Comparison of ENCODE assay signal across 8 mouse cellular contexts in genomic region chr10:30803587-30804253, GRCm38 (mm10). TPM values are rescaled to one million over a fixed set of nuclear protein-coding genes. Genes with fewer than 3 reads are reported as not detected.
DNase-seq lines count a peak whose midpoint lies in the region; ATAC-seq lines count a peak whose summit lies in the region.

No protein-coding gene starts in this region.

- no peaks in the 10 kb centered on the region for H3K27me3 ChIP-seq in neural tube, embryonic 11.5 days (ENCODE audit: control insufficient read depth, insufficient read depth, low read length)
- no peaks in the 10 kb centered on the region for H3K27me3 ChIP-seq in embryonic facial prominence, embryonic 12.5 days
- no peaks in the 10 kb centered on the region for H3K27me3 ChIP-seq in intestine, embryonic 16.5 days (replicated peaks; ENCODE audit: control insufficient read depth, insufficient read depth, low read length)
- H3K27me3 ChIP-seq in midbrain, embryonic 15.5 days (replicated peaks), result no peaks in the 10 kb centered on the region

- H3K27ac ChIP-seq in neural tube, embryonic 11.5 days (ENCODE audit: low read depth, low read length), result peak overlapping the region; percentile 89
- H3K27ac ChIP-seq in embryonic facial prominence, embryonic 12.5 days, result peak overlapping the region; percentile 96
- H3K27ac ChIP-seq in intestine, embryonic 16.5 days (ENCODE audit: low read length), result peak overlapping the region; percentile 97
- H3K27ac ChIP-seq in midbrain, embryonic 15.5 days, result peak overlapping the region; percentile 99

- no peaks in the 10 kb centered on the region for H3K9me3 ChIP-seq in neural tube, embryonic 11.5 days (ENCODE audit: control insufficient read depth, low read length)
- H3K9me3 ChIP-seq in embryonic facial prominence, embryonic 12.5 days, result no peaks in the 10 kb centered on the region
- H3K9me3 ChIP-seq in intestine, embryonic 16.5 days (ENCODE audit: control insufficient read depth, low read length), result no peaks in the 10 kb centered on the region
- no peaks in the 10 kb centered on the region for H3K9me3 ChIP-seq in midbrain, embryonic 15.5 days

- peak overlapping the region; percentile 58 for H3K4me3 ChIP-seq in neural tube, embryonic 11.5 days (ENCODE audit: low read depth, low read length)
- peak overlapping the region; percentile 87 for H3K4me3 ChIP-seq in embryonic facial prominence, embryonic 12.5 days
- peak overlapping the region; percentile 93 for H3K4me3 ChIP-seq in intestine, embryonic 16.5 days (ENCODE audit: low read length)
- H3K4me3 ChIP-seq in midbrain, embryonic 15.5 days, result peak overlapping the region; percentile 97

- H3K36me3 ChIP-seq in neural tube, embryonic 11.5 days (ENCODE audit: control insufficient read depth, insufficient read depth, low read length), result no peaks in the 10 kb centered on the region
- H3K36me3 ChIP-seq in embryonic facial prominence, embryonic 12.5 days, result no peaks in the 10 kb centered on the region
- no peaks in the 10 kb centered on the region for H3K36me3 ChIP-seq in intestine, embryonic 16.5 days (ENCODE audit: control insufficient read depth, insufficient read depth, low read length)
- H3K36me3 ChIP-seq in midbrain, embryonic 15.5 days (replicated peaks), result no peaks in the 10 kb centered on the region

- H3K9ac ChIP-seq in neural tube, embryonic 11.5 days (ENCODE audit: low read length), result peak overlapping the region; percentile 86
- H3K9ac ChIP-seq in embryonic facial prominence, embryonic 12.5 days, result peak overlapping the region; percentile 81
- peak overlapping the region; percentile 92 for H3K9ac ChIP-seq in intestine, embryonic 16.5 days (ENCODE audit: low read depth, low read length)
- peak overlapping the region; percentile 97 for H3K9ac ChIP-seq in midbrain, embryonic 15.5 days

- peak overlapping the region; percentile 43 for H3K4me2 ChIP-seq in neural tube, embryonic 11.5 days (ENCODE audit: low read depth)
- H3K4me2 ChIP-seq in embryonic facial prominence, embryonic 12.5 days (replicated peaks), result peak overlapping the region; percentile 61
- peak overlapping the region; percentile 69 for H3K4me2 ChIP-seq in intestine, embryonic 16.5 days (ENCODE audit: low read depth, low read length)
- H3K4me2 ChIP-seq in midbrain, embryonic 15.5 days, result peak overlapping the region; percentile 58

- ATAC-seq in neural tube, embryonic 11.5 days (ENCODE audit: insufficient read depth, low FRiP score, low TSS enrichment), result peak; percentile 24
- no peak for ATAC-seq in embryonic facial prominence, embryonic 12.5 days (ENCODE audit: insufficient number of reproducible peaks, insufficient read depth, low FRiP score, low TSS enrichment)
- ATAC-seq in intestine, embryonic 16.5 days, result peak; percentile 9
- ATAC-seq in midbrain, embryonic 15.5 days (replicated peaks), result peak; percentile 47

- DNase-seq in adrenal gland, postnatal 10 days, result peak; percentile 5
- no peak for DNase-seq in adrenal gland, adult 2 months
- DNase-seq in neural tube, embryonic 11.5 days (ENCODE audit: low spot score), result no peak
- no peak for DNase-seq in neural tube, embryonic 10.5 days (ENCODE audit: extremely low spot score, low spot score)
- DNase-seq in embryo, embryonic 10 days (ENCODE audit: low spot score), result no peak

- WGBS in neural tube, embryonic 11.5 days, result 38% methylated on average over 7 of the region's 7 CpGs
- 40% methylated on average over 7 of the region's 7 CpGs for WGBS in embryonic facial prominence, embryonic 12.5 days
- 28% methylated on average over 7 of the region's 7 CpGs for WGBS in intestine, embryonic 16.5 days
- 26% methylated on average over 7 of the region's 7 CpGs for WGBS in midbrain, embryonic 15.5 days

- H3K4me1 ChIP-seq in neural tube, embryonic 11.5 days (ENCODE audit: control insufficient read depth, insufficient read depth, low read length), result no peaks in the 10 kb centered on the region; the same call in 1 of the 2 replicates
- no peaks in the 10 kb centered on the region; the same call in 1 of the 2 replicates for H3K4me1 ChIP-seq in embryonic facial prominence, embryonic 12.5 days
- H3K4me1 ChIP-seq in intestine, embryonic 16.5 days (ENCODE audit: control insufficient read depth, insufficient read depth, low read length), result 0 out of 2 replicates have a peak, but pooled peaks cover 3% of the 10 kb centered on the region
- H3K4me1 ChIP-seq in midbrain, embryonic 15.5 days, result peaks cover 11% of the 10 kb centered on the region

RNA-seq across cellular contexts. Expression of gene Ncoa7, which starts 0.6 kb away (rescaled TPM):
- total RNA-seq in adrenal gland, postnatal 10 days (2021), result 10 to 100 TPM; 33.4 to 42.0 TPM
- total RNA-seq in adrenal gland, adult 2 months (2021), result 10 to 100 TPM; 32.6 to 34.1 TPM
- 7.7 and 11.2 TPM in 2 replicates for polyA plus RNA-seq in adrenal gland, adult 2 months (2012; rRNA removed)
- 7.4 and 7.9 TPM in 2 replicates for polyA plus RNA-seq in neural tube, embryonic 11.5 days (2014; fragmentation: Nextera tagmentation; extraction: Ambion mirVana)
- polyA plus RNA-seq in embryonic facial prominence, embryonic 12.5 days (2016; fragmentation: Nextera tagmentation; extraction: Ambion mirVana), result 12.0 and 14.6 TPM in 2 replicates
- 8.1 and 9.4 TPM in 2 replicates for polyA plus RNA-seq in intestine, embryonic 16.5 days (2015; fragmentation: Nextera tagmentation; extraction: Ambion mirVana)
- 18.0 and 19.8 TPM in 2 replicates for polyA plus RNA-seq in midbrain, embryonic 15.5 days (2015; fragmentation: Nextera tagmentation; extraction: Ambion mirVana)

RNA-seq across cellular contexts. Expression of gene Hey2, which starts 38.9 kb away (rescaled TPM):
- 1 to 10 TPM; 2.8 to 3.4 TPM for total RNA-seq in adrenal gland, postnatal 10 days (2021)
- total RNA-seq in adrenal gland, adult 2 months (2021), result 1 to 10 TPM; 1.4 to 1.5 TPM
- polyA plus RNA-seq in adrenal gland, adult 2 months (2012; rRNA removed), result 2.7 and 4.7 TPM in 2 replicates
- 4.6 and 5.0 TPM in 2 replicates for polyA plus RNA-seq in neural tube, embryonic 11.5 days (2014; fragmentation: Nextera tagmentation; extraction: Ambion mirVana)
- 17.6 and 19.2 TPM in 2 replicates for polyA plus RNA-seq in embryonic facial prominence, embryonic 12.5 days (2016; fragmentation: Nextera tagmentation; extraction: Ambion mirVana)
- 2.9 TPM in 2 replicates for polyA plus RNA-seq in intestine, embryonic 16.5 days (2015; fragmentation: Nextera tagmentation; extraction: Ambion mirVana)
- polyA plus RNA-seq in midbrain, embryonic 15.5 days (2015; fragmentation: Nextera tagmentation; extraction: Ambion mirVana), result 3.5 and 3.7 TPM in 2 replicates
